Mouse (Mus musculus) left cerebral cortex, adult 11 months (tissue): ENCODE measurements at regions not wholly inside any gene's neighbourhood (a gene's known extent, or its start where the extent isn't known, plus 50 kb on each side); places are given as distances from the start of the nearest gene placed in this dataset.
"Not testable (repeated sequence)": the region's sequence is repeated elsewhere in the genome, so short reads cannot be mapped to it uniquely, and the experiment has no call there.

Experiments
- DNase-seq: peaks from one replicate; pipeline ENCODE4 v3.0.0; 2022; ENCODE audit warnings: low spot score

GRCm38 (mm10) chr16:3114473-3115335 lies 476.1 kb upstream of the Olfr161 start:
- DNase-seq, result not testable (repeated sequence)

GRCm38 (mm10) chr16:3115336-3116112 lies 475.3 kb upstream of the Olfr161 start:
- not testable (repeated sequence) for DNase-seq

GRCm38 (mm10) chr16:3116113-3116511 lies 474.7 kb upstream of the Olfr161 start:
- peak; percentile 17 for DNase-seq

- not testable (repeated sequence) for DNase-seq
These were observed 469.6 kb upstream of the Olfr161 start for GRCm38 (mm10) chr16:3121216-3121615.

GRCm38 (mm10) chr16:3122145-3122860 lies 468.5 kb upstream of the Olfr161 start:
- not testable (repeated sequence) for DNase-seq

- DNase-seq, result peak; percentile 36
These were observed 467.9 kb upstream of the Olfr161 start for GRCm38 (mm10) chr16:3122861-3123477.

GRCm38 (mm10) chr16:3127317-3127716 lies 463.5 kb upstream of the Olfr161 start:
- DNase-seq, result not testable (repeated sequence)
